Mouse (Mus musculus) thymus, adult 2 months (tissue): ENCODE measurements around the gene Ciart.

Experiments
- CTCF ChIP-seq: fragments of 200-500 bp; IDR thresholded peaks from 2 replicates; pipeline ENCODE4 v1.5.1; 2012; ENCODE audit warnings: mild to moderate bottlenecking, control low read depth, low read length, moderate library complexity, borderline replicate concordance; ENCODE audit not compliant: control insufficient read depth, poor library complexity, insufficient read depth; ENCODE audit errors: extremely low read depth
- POLR2A ChIP-seq: fragments of 200-500 bp; IDR thresholded peaks from 2 replicates; pipeline ENCODE4 v1.6.1; 2012; ENCODE audit warnings: mild to moderate bottlenecking, low read length, control low read depth, moderate library complexity; ENCODE audit not compliant: control insufficient read depth, poor library complexity, insufficient read depth; ENCODE audit errors: extremely low read depth

DNA sequence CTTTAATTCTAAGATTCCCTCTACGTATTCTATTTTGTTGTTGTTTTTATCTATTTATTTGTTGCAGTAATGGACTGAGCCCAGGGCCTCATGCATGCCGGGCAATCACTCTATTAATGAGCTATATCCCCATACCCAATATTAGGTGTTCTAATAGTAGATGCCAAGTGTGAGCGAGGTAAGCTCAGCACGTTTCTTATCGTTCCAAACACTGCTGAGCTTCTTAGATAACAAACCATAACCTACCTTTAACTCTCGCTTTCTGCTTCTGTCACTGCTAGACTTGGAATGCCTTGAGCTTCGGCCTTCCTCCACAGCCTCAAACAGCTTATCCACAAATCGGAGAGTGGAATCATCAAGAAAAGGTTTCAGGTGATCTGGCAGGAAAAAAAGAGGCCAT is 30.7 kb downstream of the Ciart start:
- TF ChIP-seq POLR2A, result no peak
- no peak for TF ChIP-seq CTCF
